Mouse (Mus musculus): ENCODE measurements at regions not wholly inside any gene's neighbourhood (a gene's known extent, or its start where the extent isn't known, plus 50 kb on each side); places are given as distances from the start of the nearest gene placed in this dataset.

DNA sequence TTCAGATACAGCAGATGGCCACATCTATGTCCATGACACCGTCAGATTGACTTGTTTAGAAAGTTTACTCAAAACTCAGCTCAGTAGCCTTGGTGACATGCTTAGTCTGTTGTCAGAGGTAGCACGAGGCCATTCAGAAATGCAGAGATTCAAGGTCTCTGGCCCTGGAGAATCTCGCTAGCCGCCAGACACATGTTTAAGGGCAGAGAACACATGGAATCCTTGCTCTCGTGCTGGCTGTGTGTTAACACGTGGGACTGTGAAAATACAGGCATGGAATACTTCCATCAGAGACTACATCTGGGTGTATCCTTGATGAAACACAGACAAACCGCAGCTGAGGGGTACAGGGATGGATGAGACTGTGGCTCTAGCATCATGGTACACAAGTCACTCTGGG is 88.9 kb downstream of the Atp1a1 start:
- no peaks in the 10 kb centered on the region for H3K79me2 ChIP-seq (ENCODE audit: control insufficient read depth, insufficient read depth)
- H3K4me2 ChIP-seq (ENCODE audit: low read depth) = no peak overlapping the region
- no peak overlapping the region for H3ac ChIP-seq (ENCODE audit: control insufficient read depth, insufficient read length)
- no peak overlapping the region for H3K4me3 ChIP-seq
- no peaks in the 10 kb centered on the region for H3K36me3 ChIP-seq (ENCODE audit: control insufficient read depth, insufficient read depth)
- TF ChIP-seq TCF12 (IDR thresholded peaks at IDR 0.05; ENCODE audit: insufficient read depth, poor library complexity, severe bottlenecking) (no peak), MYOD1 (IDR thresholded peaks at IDR 0.05; ENCODE audit: control insufficient read depth in 1 of 3, insufficient read length in 2 of 3, low read depth in 2 of 3) (no peak), USF1 (IDR thresholded peaks at IDR 0.05; ENCODE audit: low read depth) (no peak), MYOG (IDR thresholded peaks at IDR 0.05; ENCODE audit: control insufficient read depth in 1 of 3, insufficient read depth in 1 of 3, insufficient read length in 2 of 3, low read depth in 2 of 3) (no peak), POLR2AphosphoS2 (IDR thresholded peaks at IDR 0.05; ENCODE audit: insufficient read length, low read depth) (no peak), REST (IDR thresholded peaks at IDR 0.05; ENCODE audit: insufficient read depth, insufficient read length) (no peak), CEBPB (IDR thresholded peaks at IDR 0.05; ENCODE audit: insufficient read depth, poor library complexity, severe bottlenecking) (no peak), POLR2A (IDR thresholded peaks at IDR 0.05; ENCODE audit: insufficient read length, low read depth) (no peak), TCF3 (IDR thresholded peaks at IDR 0.05; ENCODE audit: insufficient read length, low read depth) (no peak), SRF (IDR thresholded peaks at IDR 0.05; ENCODE audit: control insufficient read depth, insufficient read length, low read depth) (no peak), MAX (IDR thresholded peaks at IDR 0.05; ENCODE audit: low read depth) (no peak), E2F4 (IDR thresholded peaks at IDR 0.05; ENCODE audit: insufficient read depth) (no peak)
- H3K27me3 ChIP-seq (ENCODE audit: control insufficient read depth, insufficient read depth, insufficient read length) = no peaks in the 10 kb centered on the region

DNA sequence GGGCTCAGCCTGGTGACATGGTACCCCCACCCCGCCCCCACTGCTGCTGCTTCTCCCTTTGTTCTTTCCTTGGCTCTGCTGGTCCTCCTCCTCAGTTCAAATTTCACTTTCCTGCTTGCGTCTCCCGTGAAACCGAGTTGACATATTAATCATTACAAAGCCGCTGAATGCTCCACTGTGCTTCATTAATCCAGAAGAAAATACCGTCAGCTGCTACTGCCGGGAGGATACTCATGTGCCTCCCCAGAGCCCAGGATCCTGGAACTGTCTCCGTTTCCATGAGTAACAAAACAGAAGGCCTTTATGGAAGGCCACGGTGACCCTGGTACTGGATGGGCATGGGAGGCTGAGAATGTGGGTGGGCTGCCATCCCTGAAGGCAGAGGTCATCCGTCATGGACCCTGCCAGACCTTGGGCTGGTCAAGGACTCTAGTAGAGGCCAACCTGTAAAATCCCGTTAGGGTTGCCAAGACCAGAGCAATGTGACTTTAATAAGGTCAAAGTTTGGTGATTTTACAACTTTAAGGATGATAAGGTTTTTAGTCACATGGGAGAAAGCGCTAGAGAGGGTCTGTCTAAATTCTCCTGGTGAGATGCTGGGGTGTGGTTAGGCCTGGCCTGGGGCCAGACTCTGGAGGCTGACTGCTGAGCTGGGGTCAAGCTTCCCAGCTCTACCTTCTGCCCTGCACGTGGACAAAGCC is 90.7 kb downstream of the Atp1a1 start:
- Histone ChIP-seq H3K36me3 (ENCODE audit: control insufficient read depth, insufficient read depth) (no peaks in the 10 kb centered on the region), H3K4me2 (ENCODE audit: low read depth) (peak overlapping the region; percentile 22), H3K4me3 (no peak overlapping the region), H3K79me2 (ENCODE audit: control insufficient read depth, insufficient read depth) (no peaks in the 10 kb centered on the region), H3ac (ENCODE audit: control insufficient read depth, insufficient read length) (no peak overlapping the region), H3K27me3 (ENCODE audit: control insufficient read depth, insufficient read depth, insufficient read length) (no peaks in the 10 kb centered on the region)
- TF ChIP-seq TCF12 (IDR thresholded peaks at IDR 0.05; ENCODE audit: insufficient read depth, poor library complexity, severe bottlenecking) = peak; percentile 9
- no peak for TF ChIP-seq CEBPB (IDR thresholded peaks at IDR 0.05; ENCODE audit: insufficient read depth, poor library complexity, severe bottlenecking)
- TF ChIP-seq REST (IDR thresholded peaks at IDR 0.05; ENCODE audit: insufficient read depth, insufficient read length) = no peak
- TF ChIP-seq TCF3 (IDR thresholded peaks at IDR 0.05; ENCODE audit: insufficient read length, low read depth) = no peak
- peak in 1 of 3 experiments; percentile 39 for TF ChIP-seq MYOG (IDR thresholded peaks at IDR 0.05; ENCODE audit: control insufficient read depth in 1 of 3, insufficient read depth in 1 of 3, insufficient read length in 2 of 3, low read depth in 2 of 3)
- TF ChIP-seq E2F4 (IDR thresholded peaks at IDR 0.05; ENCODE audit: insufficient read depth) = no peak

Data from myocyte (in vitro differentiated cells).